Mouse (Mus musculus) embryonic fibroblast, embryonic 13.5 days (primary cell): ENCODE measurements at regions not wholly inside any gene's neighbourhood (a gene's known extent, or its start where the extent isn't known, plus 50 kb on each side); places are given as distances from the start of the nearest gene placed in this dataset.

ENCODE experiments used
- CTCF ChIP-seq: IDR thresholded peaks from 2 replicates; pipeline ENCODE4 v1.5.1; 2011; ENCODE audit warnings: mild to moderate bottlenecking, control low read depth, low read length, moderate library complexity, borderline replicate concordance; ENCODE audit not compliant: insufficient read depth
- POLR2A ChIP-seq: IDR thresholded peaks from 2 replicates; pipeline ENCODE4 v1.6.1; 2011; ENCODE audit warnings: low read depth, mild to moderate bottlenecking, control low read depth, low read length, moderate library complexity

DNA sequence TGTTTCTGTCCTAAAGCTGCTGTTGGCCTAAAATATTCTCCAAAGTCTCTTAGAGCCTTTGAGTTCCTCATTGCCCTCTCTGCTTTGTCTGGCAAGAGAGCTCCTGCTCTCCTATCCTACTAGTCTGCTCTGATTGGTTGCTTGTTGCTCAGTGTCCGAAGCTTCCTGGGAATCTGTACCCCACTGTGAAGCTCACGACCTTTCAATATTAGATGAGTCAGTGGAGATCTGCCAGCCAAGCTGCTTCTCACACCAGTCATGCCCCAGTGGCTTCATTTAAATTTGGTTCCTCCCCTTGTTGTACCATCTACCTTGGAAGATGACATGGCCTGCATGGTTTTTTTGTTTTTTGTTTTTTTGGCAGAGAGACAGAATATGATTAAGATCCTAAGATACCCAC lies 313.6 kb downstream of the Irx1 start:
- TF ChIP-seq POLR2A: no peak
- no peak for TF ChIP-seq CTCF
